Mouse (Mus musculus) cortical plate, adult 2 months (tissue): ENCODE data around the gene Nbea.

Experiments used
- CTCF ChIP-seq: fragments of 200-500 bp; IDR thresholded peaks from 2 replicates; pipeline ENCODE4 v1.5.1; 2011; ENCODE audit warnings: mild to moderate bottlenecking, control low read depth, low read length; ENCODE audit not compliant: insufficient read depth; ENCODE audit errors: extremely low read depth
- POLR2A ChIP-seq: fragments of 200-500 bp; IDR thresholded peaks from 2 replicates; pipeline ENCODE4 v1.6.1; 2011; ENCODE audit warnings: mild to moderate bottlenecking, low read length, control low read depth; ENCODE audit not compliant: insufficient read depth; ENCODE audit errors: extremely low read depth

DNA sequence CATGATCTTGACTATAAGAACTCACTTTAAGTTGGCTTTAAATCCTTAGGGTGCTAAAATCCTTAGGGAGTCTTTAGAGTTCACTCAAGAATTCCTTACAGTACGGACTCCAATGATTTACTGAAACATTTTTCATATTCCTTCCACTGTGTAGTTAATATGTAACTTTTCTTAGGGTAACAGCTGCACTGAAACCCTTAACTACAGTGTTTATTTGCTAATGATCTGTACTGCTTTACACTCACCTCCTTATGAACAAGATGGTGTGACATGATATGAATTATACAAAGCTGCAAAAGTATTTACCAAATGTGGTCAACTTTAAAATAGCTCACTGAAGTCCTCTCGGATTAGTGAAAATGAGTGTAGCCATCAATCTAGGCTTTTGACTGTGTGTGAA is 365.4 kb downstream of the Nbea start:
- TF ChIP-seq CTCF = no peak
- TF ChIP-seq POLR2A = no peak
